ENCODE assay signal across 19 mouse cellular contexts in the genomic region with DNA sequence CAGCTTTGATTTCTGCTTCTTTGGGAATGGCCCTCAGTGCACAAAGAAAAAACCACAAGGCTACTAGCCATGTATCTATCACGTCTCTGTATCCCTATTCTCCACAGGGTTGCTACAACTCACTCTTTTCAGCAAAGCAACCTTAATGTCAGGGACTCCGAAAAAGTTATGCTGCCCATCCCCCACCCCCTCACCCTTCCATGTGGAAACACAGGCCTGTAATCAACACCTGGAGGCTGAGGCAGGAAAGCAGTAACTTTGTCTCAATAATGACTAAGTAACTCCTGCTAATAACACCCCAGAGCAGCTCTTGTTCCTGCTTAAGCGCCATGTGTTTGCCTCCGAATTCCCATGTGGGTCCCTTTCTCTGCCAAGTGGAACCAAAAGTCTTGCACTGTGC. TPM values are rescaled to one million over a fixed set of nuclear protein-coding genes. Genes with fewer than 3 reads are reported as not detected.
DNase-seq lines count a peak whose midpoint lies in the region; ATAC-seq and TF ChIP-seq lines count a peak whose summit lies in the region.
"Had no signal": no experiment of that assay in that cellular context is flagged by ENCODE, and none has a peak within 500 bp of the region (broad histone marks: within the 10 kb centered on the region; RNA-seq: fewer than 3 reads in every experiment).

No protein-coding gene starts in this region.

- H3K9me3 ChIP-seq in liver, embryonic 13.5 days (replicated peaks), result no peaks in the 10 kb centered on the region
- no peaks in the 10 kb centered on the region for H3K9me3 ChIP-seq in hindbrain, embryonic 11.5 days (ENCODE audit: control insufficient read depth, low read length)
- H3K9me3 ChIP-seq: forebrain, embryonic 12.5 days; limb, embryonic 12.5 days; lung, embryonic 15.5 days had no signal

- peak overlapping the region; percentile 36 for H3K4me2 ChIP-seq in liver, embryonic 13.5 days
- H3K4me2 ChIP-seq in hindbrain, embryonic 11.5 days (replicated peaks; ENCODE audit: low read depth, low read length), result no peak overlapping the region
- H3K4me2 ChIP-seq: forebrain, embryonic 12.5 days; limb, embryonic 12.5 days; lung, embryonic 15.5 days; midbrain, embryonic 11.5 days had no signal

- H3K4me1 ChIP-seq in liver, adult 2 months (ENCODE audit: control insufficient read depth, insufficient read depth, low read length), result peaks cover 24% of the 10 kb centered on the region
- H3K4me1 ChIP-seq in liver, embryonic 13.5 days (replicated peaks), result peaks cover 72% of the 10 kb centered on the region
- H3K4me1 ChIP-seq in hindbrain, embryonic 11.5 days (replicated peaks; ENCODE audit: control insufficient read depth, insufficient read depth, low read length), result peaks cover 5% of the 10 kb centered on the region; the same call in 1 of the 2 replicates

- peak overlapping the region; percentile 55 for H3K4me3 ChIP-seq in liver, adult 2 months (ENCODE audit: insufficient read depth, low read depth, low read length)
- H3K4me3 ChIP-seq in liver, embryonic 13.5 days (replicated peaks), result peak overlapping the region; percentile 18; the same call in 1 of the 2 replicates
- no peak overlapping the region for H3K4me3 ChIP-seq in hindbrain, embryonic 11.5 days (ENCODE audit: low read depth, low read length)
- H3K4me3 ChIP-seq: forebrain, embryonic 12.5 days; limb, embryonic 12.5 days; lung, embryonic 15.5 days had no signal

- peaks cover 28% of the 10 kb centered on the region for H3K79me2 ChIP-seq in liver, adult 2 months (ENCODE audit: control insufficient read depth, insufficient read depth, low read length)

- no peak for TF ChIP-seq POLR2A in liver, adult 2 months (IDR thresholded peaks at IDR 0.05; ENCODE audit: extremely low read depth, insufficient read depth, low read length)

- TF ChIP-seq CTCF in liver, adult 2 months (IDR thresholded peaks at IDR 0.05; ENCODE audit: low read depth, low read length), result no peak

- H3K36me3 ChIP-seq in liver, adult 2 months (ENCODE audit: control insufficient read depth, insufficient read depth, low read length), result no peaks in the 10 kb centered on the region
- H3K36me3 ChIP-seq in liver, embryonic 13.5 days, result no peaks in the 10 kb centered on the region
- H3K36me3 ChIP-seq in hindbrain, embryonic 11.5 days (ENCODE audit: control insufficient read depth, insufficient read depth, low read length), result no peaks in the 10 kb centered on the region
- H3K36me3 ChIP-seq: forebrain, embryonic 12.5 days; lung, embryonic 15.5 days had no signal

- peak overlapping the region; percentile 67 for H3K9ac ChIP-seq in liver, adult 2 months (ENCODE audit: low read depth, low read length)
- no peak overlapping the region for H3K9ac ChIP-seq in liver, embryonic 13.5 days
- no peak overlapping the region for H3K9ac ChIP-seq in hindbrain, embryonic 11.5 days (ENCODE audit: low read depth, low read length)
- H3K9ac ChIP-seq: forebrain, embryonic 12.5 days; limb, embryonic 12.5 days; lung, embryonic 15.5 days had no signal

- DNase-seq in adrenal gland, postnatal 10 days, result peak; percentile 26
- no peak for DNase-seq in adrenal gland, adult (ENCODE audit: inconsistent age in 2 of 2, low spot score in 1 of 2)
- DNase-seq in liver, adult 2 months (ENCODE audit: extremely low read depth, low read depth, low spot score), result peak; percentile 89
- DNase-seq in liver, result no peak
- no peak for DNase-seq in liver, embryonic 13.5 days
- DNase-seq in heart, adult 18-20 months, result no peak
- no peak for DNase-seq in right cerebral cortex, postnatal 4 days
- DNase-seq in hindbrain, embryonic 11.5 days (ENCODE audit: low spot score), result no peak
- DNase-seq: adrenal gland, adult 2 months; cerebellum, adult 9-10 months; gastrocnemius, postnatal 14 days; layer of hippocampus, adult 9-11 months; thymus, postnatal 14 days had no signal

- H3K27ac ChIP-seq in liver, adult 2 months (replicated peaks; ENCODE audit: insufficient read depth, low read depth, low read length), result peak overlapping the region; percentile 94
- H3K27ac ChIP-seq in liver, embryonic 13.5 days, result peak overlapping the region; percentile 69
- no peak overlapping the region for H3K27ac ChIP-seq in hindbrain, embryonic 11.5 days (ENCODE audit: low read depth, low read length)
- H3K27ac ChIP-seq: forebrain, embryonic 12.5 days; hindbrain, postnatal 0 days; limb, embryonic 12.5 days; lung, embryonic 15.5 days; stomach, postnatal 0 days had no signal

- WGBS in liver, adult 2 months, result 19% methylated on average over 4 of the region's 4 CpGs
- WGBS in liver, embryonic 13.5 days (ENCODE audit: insufficient replicate concordance), result 73% methylated on average over 4 of the region's 4 CpGs
- WGBS in hindbrain, embryonic 11.5 days, result 69% methylated on average over 4 of the region's 4 CpGs

- H3K27me3 ChIP-seq in liver, adult 2 months (ENCODE audit: control insufficient read depth, insufficient read depth, low read length), result no peaks in the 10 kb centered on the region
- no peaks in the 10 kb centered on the region for H3K27me3 ChIP-seq in liver, embryonic 13.5 days
- H3K27me3 ChIP-seq in hindbrain, embryonic 11.5 days (ENCODE audit: control insufficient read depth, insufficient read depth, low read length), result no peaks in the 10 kb centered on the region
- H3K27me3 ChIP-seq: forebrain, embryonic 12.5 days; limb, embryonic 12.5 days; lung, embryonic 15.5 days had no signal

- no peak for ATAC-seq in liver, embryonic 13.5 days (ENCODE audit: low read depth)
- no peak for ATAC-seq in hindbrain, embryonic 11.5 days (ENCODE audit: low FRiP score)
- ATAC-seq: hindbrain, postnatal 0 days had no signal

RNA-seq across cellular contexts. Expression of gene Wdfy3, which starts 17.3 kb away (rescaled TPM):
- 10 to 100 TPM; 36.0 to 49.3 TPM for total RNA-seq in adrenal gland, postnatal 10 days (2021)
- 17.0 and 28.1 TPM in 2 replicates for total RNA-seq in liver, adult 2 months (2014; rRNA removed)
- 12.3 and 14.4 TPM in 2 replicates for polyA plus RNA-seq in liver, adult 2 months (2012; rRNA removed)
- polyA plus RNA-seq in liver, embryonic 13.5 days (2015; fragmentation: Nextera tagmentation; extraction: Ambion mirVana), result 3.3 and 3.7 TPM in 2 replicates
- total RNA-seq in heart, adult 18-20 months (2021), result 10 to 100 TPM; 27.1 to 30.2 TPM
- 25.9 and 33.2 TPM in 2 replicates for polyA plus RNA-seq in hindbrain, embryonic 11.5 days (2014; fragmentation: Nextera tagmentation; extraction: Ambion mirVana)

Comparison
In these comparisons a context has a peak if more than half of its experiments do, and no peak if none do; other contexts are left out.
1. DNase-seq: peak in adrenal gland, postnatal 10 days (single experiment) and liver, adult 2 months (single experiment); none in adrenal gland, adult (0 of 2), liver (single experiment), liver, embryonic 13.5 days (single experiment), heart, adult 18-20 months (0 of 2), right cerebral cortex, postnatal 4 days (single experiment) and hindbrain, embryonic 11.5 days (single experiment).